Mouse (Mus musculus) liver, adult 2 months (tissue): ENCODE results near the gene Acsf2.

ENCODE experiments used
- CTCF ChIP-seq: fragments of 200-500 bp; IDR thresholded peaks from 2 replicates; pipeline ENCODE4 v1.5.1; 2011; ENCODE audit warnings: low read depth, low read length, control low read depth
- POLR2A ChIP-seq: fragments of 200-500 bp; IDR thresholded peaks from 2 replicates; pipeline ENCODE4 v1.6.1; 2011; ENCODE audit warnings: low read length, control low read depth; ENCODE audit not compliant: insufficient read depth; ENCODE audit errors: extremely low read depth

DNA sequence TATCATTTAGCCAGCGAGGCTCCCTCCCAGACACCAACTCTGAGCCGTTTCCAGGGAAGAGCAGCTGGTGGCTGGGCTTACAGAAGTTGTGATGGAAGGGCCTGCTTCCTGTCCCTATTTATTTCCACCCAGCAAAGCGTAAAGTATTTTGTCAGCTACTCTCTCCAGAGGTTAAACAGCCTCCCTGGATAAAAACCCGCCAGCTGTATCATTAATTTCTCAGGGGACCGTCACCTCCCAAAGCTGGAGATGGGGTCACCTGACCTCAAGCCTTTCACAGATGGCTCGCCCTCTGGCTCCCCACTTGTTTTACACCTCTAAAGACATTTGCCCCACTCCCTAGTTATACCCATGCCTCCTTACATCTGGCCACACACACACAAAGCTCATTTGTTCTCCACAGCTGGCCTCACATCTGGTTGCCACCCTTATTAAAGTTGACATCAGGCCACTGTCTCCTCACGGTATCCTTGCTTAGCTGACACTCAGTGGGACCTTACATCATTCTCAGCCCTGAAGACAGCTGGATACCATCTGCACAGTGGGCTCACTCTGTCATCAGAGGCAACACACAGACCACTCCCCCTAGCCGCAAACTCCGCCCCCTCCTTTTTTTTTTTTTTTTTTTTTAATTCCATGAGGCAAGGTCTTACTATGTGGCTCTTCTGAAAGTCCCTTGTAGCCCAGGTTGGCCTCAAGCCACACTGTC, 75.3 kb downstream of the Acsf2 start:
- no peak for TF ChIP-seq POLR2A
- no peak for TF ChIP-seq CTCF
